Mouse (Mus musculus) lung, embryonic 14.5 days (tissue): Measurements from ENCODE around the gene Agbl4. TPM values are rescaled to one million over a fixed set of nuclear protein-coding genes. Genes with fewer than 3 reads are reported as not detected.

Experiments
- ATAC-seq: fragments of 200-750 bp; cut with Nextera tagmentation; 2 replicates; pipeline ENCODE4 v1.8.0; 2017; ENCODE audit warnings: mild to moderate bottlenecking, moderate TSS enrichment, moderate library complexity; ENCODE audit not compliant: insufficient read depth
- DNase-seq: peaks from one replicate; pipeline ENCODE4 v3.0.0-alpha.2; 2015
- H3K27ac ChIP-seq: fragments of 300-500 bp; sonication (generic); 2 replicates; pipeline ENCODE4 v1.5.1; 2014; ENCODE audit warnings: low read depth, mild to moderate bottlenecking, moderate library complexity
- H3K27me3 ChIP-seq: fragments of 300-500 bp; sonication (generic); 2 replicates; pipeline ENCODE4 v1.6.1; 2014; ENCODE audit warnings: low read length, control low read depth; ENCODE audit not compliant: insufficient read depth
- H3K36me3 ChIP-seq: fragments of 300-500 bp; sonication (generic); 2 replicates; pipeline ENCODE4 v1.6.1; 2014; ENCODE audit warnings: control low read depth; ENCODE audit not compliant: insufficient read depth
- H3K4me1 ChIP-seq: fragments of 300-500 bp; sonication (generic); 2 replicates; pipeline ENCODE4 v1.6.1; 2014; ENCODE audit warnings: antibody characterized with exemption, control low read depth; ENCODE audit not compliant: insufficient read depth
- H3K4me2 ChIP-seq: fragments of 300-500 bp; sonication (generic); 2 replicates; pipeline ENCODE4 v1.6.1; 2014; ENCODE audit warnings: mild to moderate bottlenecking
- H3K4me3 ChIP-seq: fragments of 300-500 bp; sonication (generic); 2 replicates; pipeline ENCODE4 v1.5.1; 2014; ENCODE audit warnings: low read depth, low read length
- H3K9ac ChIP-seq: fragments of 300-500 bp; sonication (generic); 2 replicates; pipeline ENCODE4 v1.6.1; 2014
- H3K9me3 ChIP-seq: fragments of 300-500 bp; sonication (generic); 2 replicates; pipeline ENCODE4 v1.6.1; 2016; ENCODE audit warnings: low read depth, low read length, control low read depth
- CTCF ChIP-seq: IDR thresholded peaks from 2 replicates; pipeline ENCODE4 v1.5.1; 2016; ENCODE audit warnings: antibody characterized with exemption, low read depth
- WGBS: fragments of 180-500 bp; shearing (Covaris S2); extraction: QIAGEN DNeasy Blood & Tissue Kit; methylation state at CpG from one replicate; pipeline ENCODE4 v1.1.7; 2014; 5-methylcytosine and 5-hydroxymethylcytosine counted together
- polyA plus RNA-seq: library from polyadenylated mRNA; unstranded; fragments of >200 nt; fragmentation: Nextera tagmentation; extraction: Ambion mirVana; gene quantifications from 2 replicates; pipeline ENCODE4 v1.2.1, GENCODE M21; 2014

Gene Agbl4
- polyA plus RNA-seq, 1 experiment from 2014 or later = 0.34 TPM

- no peak for ATAC-seq
These were observed 1045.2 kb downstream of the Agbl4 start for GRCm38 (mm10) chr4:111442435-111443238.

GRCm38 (mm10) chr4:111443906-111444615, 1046.6 kb downstream of the Agbl4 start:
- 80% methylated on average over 10 of the region's 10 CpGs for WGBS
- Histone ChIP-seq H3K9ac (no peak overlapping the region), H3K9me3 (no peaks in the 10 kb centered on the region), H3K27me3 (no peaks in the 10 kb centered on the region), H3K4me2 (no peak overlapping the region), H3K36me3 (0 out of 2 replicates have a peak, but pooled peaks cover 14% of the 10 kb centered on the region), H3K4me1 (no peaks in the 10 kb centered on the region), H3K4me3 (no peak overlapping the region), H3K27ac (no peak overlapping the region)
- no peak for DNase-seq
- ATAC-seq = no peak
- TF ChIP-seq CTCF = no peak

More at GRCm38 (mm10) chr4:111442435-111443238, 1045.2 kb downstream of the Agbl4 start:
- H3K4me1 ChIP-seq = no peaks in the 10 kb centered on the region
- DNase-seq = peak; percentile 54
- no peak overlapping the region for H3K27ac ChIP-seq
- no peak overlapping the region for H3K4me2 ChIP-seq
- no peak overlapping the region for H3K9ac ChIP-seq
- no peak overlapping the region for H3K4me3 ChIP-seq
- H3K9me3 ChIP-seq = no peaks in the 10 kb centered on the region
- 0 out of 2 replicates have a peak, but pooled peaks cover 14% of the 10 kb centered on the region for H3K36me3 ChIP-seq
- TF ChIP-seq CTCF = no peak
- WGBS = 59% methylated on average over 1 of the region's 1 CpGs
- H3K27me3 ChIP-seq = no peaks in the 10 kb centered on the region

- Histone ChIP-seq H3K4me2 (no peak overlapping the region), H3K4me3 (no peak overlapping the region), H3K4me1 (no peaks in the 10 kb centered on the region), H3K36me3 (0 out of 2 replicates have a peak, but pooled peaks cover 14% of the 10 kb centered on the region), H3K9me3 (no peaks in the 10 kb centered on the region), H3K27ac (no peak overlapping the region), H3K27me3 (no peaks in the 10 kb centered on the region), H3K9ac (no peak overlapping the region)
- no peak for TF ChIP-seq CTCF
- no peak for DNase-seq
- ATAC-seq = no peak
- WGBS = 69% methylated on average over 1 of the region's 1 CpGs
These were observed 1047.2 kb downstream of the Agbl4 start for GRCm38 (mm10) chr4:111444616-111445160.

- no peaks in the 10 kb centered on the region for H3K27me3 ChIP-seq
- no peak overlapping the region for H3K9ac ChIP-seq
- ATAC-seq = no peak
- DNase-seq = no peak
- no peak for TF ChIP-seq CTCF
- no peak overlapping the region for H3K27ac ChIP-seq
- H3K4me3 ChIP-seq = no peak overlapping the region
- no peak overlapping the region for H3K4me2 ChIP-seq
- no peaks in the 10 kb centered on the region for H3K9me3 ChIP-seq
- 80% methylated on average over 3 of the region's 3 CpGs for WGBS
- peaks cover 6% of the 10 kb centered on the region; the same call in 1 of the 2 replicates for H3K36me3 ChIP-seq
- no peaks in the 10 kb centered on the region for H3K4me1 ChIP-seq
These were observed 1050.5 kb downstream of the Agbl4 start for GRCm38 (mm10) chr4:111447918-111448317.

GRCm38 (mm10) chr4:111448586-111448985, 1051.1 kb downstream of the Agbl4 start:
- no peaks in the 10 kb centered on the region for H3K4me1 ChIP-seq
- 94% methylated on average over 4 of the region's 4 CpGs for WGBS
- H3K9me3 ChIP-seq = no peaks in the 10 kb centered on the region
- H3K36me3 ChIP-seq = peaks cover 6% of the 10 kb centered on the region; the same call in 1 of the 2 replicates
- no peak overlapping the region for H3K27ac ChIP-seq
- H3K9ac ChIP-seq = no peak overlapping the region
- no peak for DNase-seq
- H3K4me3 ChIP-seq = no peak overlapping the region
- ATAC-seq = no peak
- H3K27me3 ChIP-seq = no peaks in the 10 kb centered on the region
- no peak overlapping the region for H3K4me2 ChIP-seq
- TF ChIP-seq CTCF = no peak

- no peak overlapping the region for H3K9ac ChIP-seq
- H3K9me3 ChIP-seq = no peaks in the 10 kb centered on the region
- H3K36me3 ChIP-seq = peaks cover 13% of the 10 kb centered on the region
- no peak overlapping the region for H3K4me3 ChIP-seq
- peak; percentile 66; the same call in 1 of the 2 replicates for ATAC-seq
- H3K4me1 ChIP-seq = no peaks in the 10 kb centered on the region
- 42% methylated on average over 7 of the region's 7 CpGs for WGBS
- H3K27ac ChIP-seq = peak overlapping the region; percentile 12; the same call in 1 of the 2 replicates
- H3K27me3 ChIP-seq = no peaks in the 10 kb centered on the region
- peak; percentile 15 for DNase-seq
- no peak for TF ChIP-seq CTCF
- H3K4me2 ChIP-seq = no peak overlapping the region
These were observed 1052.2 kb downstream of the Agbl4 start for GRCm38 (mm10) chr4:111449442-111450199.
